Mouse (Mus musculus): ENCODE measurements around the gene Gm28230. TPM values are rescaled to one million over a fixed set of nuclear protein-coding genes. Genes with fewer than 3 reads are reported as not detected.

The Gm28230 gene
- total and polyA plus RNA-seq, 3 experiments = not detected

- no peak overlapping the region for H3K4me3 ChIP-seq (ENCODE audit: control insufficient read depth in 1 of 2, insufficient read depth in 1 of 2, low read depth in 2 of 2, low read length in 2 of 2)
- no peak for DNase-seq (ENCODE audit: low read depth, low spot score)
- no peaks in the 10 kb centered on the region for H3K36me3 ChIP-seq (ENCODE audit: control insufficient read depth in 1 of 2, insufficient read depth in 2 of 2, low read length in 2 of 2)
- H3K27ac ChIP-seq (ENCODE audit: control insufficient read depth, low read depth, low read length) = no peak overlapping the region
- TF ChIP-seq CHD1 (IDR thresholded peaks at IDR 0.05; ENCODE audit: low read depth, low read length) (no peak), NELFE (IDR thresholded peaks at IDR 0.05; ENCODE audit: low read depth, low read length) (no peak), POLR2AphosphoS2 (IDR thresholded peaks at IDR 0.05; ENCODE audit: low read length) (no peak), ZC3H11A (IDR thresholded peaks at IDR 0.05; ENCODE audit: low read depth, low read length) (no peak), CTCF (IDR thresholded peaks at IDR 0.05 in 2 of 3, conservative IDR thresholded peaks at IDR 0.05 in 1 of 3; ENCODE audit: control insufficient read depth in 1 of 3, insufficient read depth in 1 of 3, low read depth in 2 of 3, low read length in 3 of 3, poor library complexity in 1 of 3, severe bottlenecking in 1 of 3) (no peak), MXI1 (IDR thresholded peaks at IDR 0.05; ENCODE audit: low read depth, low read length) (no peak), E2F4 (IDR thresholded peaks at IDR 0.05; ENCODE audit: borderline replicate concordance, low read depth, low read length) (no peak), MYC (IDR thresholded peaks at IDR 0.05; ENCODE audit: low read depth, low read length) (no peak), MAFK (IDR thresholded peaks at IDR 0.05; ENCODE audit: borderline replicate concordance, low read depth, low read length) (no peak), GABPA (IDR thresholded peaks at IDR 0.05; ENCODE audit: low read depth, low read length) (no peak), RAD21 (IDR thresholded peaks at IDR 0.05; ENCODE audit: low read depth, low read length) (no peak), ZNF384 (IDR thresholded peaks at IDR 0.05; ENCODE audit: low read depth, low read length) (no peak)
- H3K9me3 ChIP-seq (replicated peaks; ENCODE audit: insufficient read depth, low read length) = no peaks in the 10 kb centered on the region
- H3K27me3 ChIP-seq (ENCODE audit: control insufficient read depth in 1 of 2, insufficient read depth in 2 of 2, low read length in 2 of 2) = no peaks in the 10 kb centered on the region; a peak in 1 of 4 replicates
- H3K9ac ChIP-seq (ENCODE audit: control insufficient read depth, low read depth, low read length, poor library complexity, severe bottlenecking) = no peak overlapping the region
- no peaks in the 10 kb centered on the region for H3K79me2 ChIP-seq (ENCODE audit: control insufficient read depth, insufficient read depth, low read length, poor library complexity)
- H3K4me1 ChIP-seq (ENCODE audit: control insufficient read depth in 1 of 2, insufficient read depth in 2 of 2, low read length in 2 of 2) = no peaks in the 10 kb centered on the region
Measured at GRCm38 (mm10) chr2:74721882-74722281, 4.6 kb upstream of the Gm28230 start.

- Histone ChIP-seq H3K79me2 (ENCODE audit: control insufficient read depth, insufficient read depth, low read length, poor library complexity) (no peaks in the 10 kb centered on the region), H3K27ac (ENCODE audit: control insufficient read depth, low read depth, low read length) (no peak overlapping the region), H3K9me3 (replicated peaks; ENCODE audit: insufficient read depth, low read length) (no peaks in the 10 kb centered on the region), H3K9ac (ENCODE audit: control insufficient read depth, low read depth, low read length, poor library complexity, severe bottlenecking) (no peak overlapping the region), H3K36me3 (ENCODE audit: control insufficient read depth in 1 of 2, insufficient read depth in 2 of 2, low read length in 2 of 2) (no peaks in the 10 kb centered on the region), H3K27me3 (ENCODE audit: control insufficient read depth in 1 of 2, insufficient read depth in 2 of 2, low read length in 2 of 2) (no peaks in the 10 kb centered on the region; a peak in 1 of 4 replicates), H3K4me1 (ENCODE audit: control insufficient read depth in 1 of 2, insufficient read depth in 2 of 2, low read length in 2 of 2) (no peaks in the 10 kb centered on the region), H3K4me3 (ENCODE audit: control insufficient read depth in 1 of 2, insufficient read depth in 1 of 2, low read depth in 2 of 2, low read length in 2 of 2) (no peak overlapping the region)
- DNase-seq (ENCODE audit: low read depth, low spot score) = no peak
- no peak for TF ChIP-seq GATA1 (IDR thresholded peaks at IDR 0.05; ENCODE audit: low read depth, low read length)
- no peak for TF ChIP-seq MAFK (IDR thresholded peaks at IDR 0.05; ENCODE audit: borderline replicate concordance, low read depth, low read length)
- TF ChIP-seq ETS1 (IDR thresholded peaks at IDR 0.05; ENCODE audit: low read depth, low read length) = no peak
- no peak for TF ChIP-seq USF2 (IDR thresholded peaks at IDR 0.05; ENCODE audit: borderline replicate concordance in 1 of 2, insufficient read depth in 1 of 2, low read depth in 1 of 2, low read length in 2 of 2)
- no peak for TF ChIP-seq POLR2A (IDR thresholded peaks at IDR 0.05; ENCODE audit: control insufficient read depth in 1 of 2, insufficient read depth in 1 of 2, low read depth in 1 of 2, low read length in 2 of 2, poor library complexity in 1 of 2)
- no peak for TF ChIP-seq ZNF384 (IDR thresholded peaks at IDR 0.05; ENCODE audit: low read depth, low read length)
- no peak for TF ChIP-seq MXI1 (IDR thresholded peaks at IDR 0.05; ENCODE audit: low read depth, low read length)
- no peak for TF ChIP-seq MAZ (IDR thresholded peaks at IDR 0.05; ENCODE audit: low read depth, low read length)
Measured at GRCm38 (mm10) chr2:74722949-74723348, 3.6 kb upstream of the Gm28230 start.
